Mouse (Mus musculus) megakaryocyte, embryonic 14.5 days (primary cell): Measurements from ENCODE around the gene Spin1. TPM values are rescaled to one million over a fixed set of nuclear protein-coding genes. Genes with fewer than 3 reads are reported as not detected.
"Not testable (repeated sequence)": the region's sequence is repeated elsewhere in the genome, so short reads cannot be mapped to it uniquely, and the experiment has no call there.

Source experiments
- H3K27me3 ChIP-seq: replicated peaks from 2 replicates; pipeline ENCODE3; 2012; ENCODE audit warnings: inconsistent platforms
- H3K36me3 ChIP-seq: replicated peaks from 2 replicates; pipeline ENCODE3; 2012; ENCODE audit warnings: low read length, inconsistent platforms, mixed read lengths
- H3K4me1 ChIP-seq: 2 replicates; pipeline ENCODE4 v1.6.1; 2012; ENCODE audit warnings: inconsistent platforms
- H3K4me3 ChIP-seq: replicated peaks from 2 replicates; pipeline ENCODE3; 2012; ENCODE audit warnings: moderate library complexity, mild to moderate bottlenecking, inconsistent platforms
- H3K9me3 ChIP-seq: 2 replicates; pipeline ENCODE4 v1.6.1; 2012; ENCODE audit warnings: inconsistent platforms
- FLI1 ChIP-seq: IDR thresholded peaks from 2 replicates; pipeline ENCODE4 v1.6.1; 2012; ENCODE audit warnings: low read length, inconsistent platforms, mixed read lengths
- GATA1 ChIP-seq: IDR thresholded peaks from 3 replicates; pipeline ENCODE4 v1.6.1; 2012; ENCODE audit warnings: mixed read lengths, low read length, inconsistent platforms, borderline replicate concordance
- polyA plus RNA-seq: library from polyadenylated mRNA; stranded (reverse); fragments of >175 nt; gene quantifications from 2 replicates; pipeline ENCODE4 v1.2.3, GENCODE M21; 2012; ENCODE audit warnings: low replicate concordance; ENCODE audit not compliant: insufficient read depth

Gene Spin1
- polyA plus RNA-seq, 1 experiment = 1.7 TPM

- H3K9me3 ChIP-seq = peaks cover 9% of the 10 kb centered on the region
- peaks cover 15% of the 10 kb centered on the region for H3K4me1 ChIP-seq
- no peak overlapping the region for H3K4me3 ChIP-seq
Observed at GRCm38 (mm10) chr13:51074081-51074680, 26.5 kb upstream of the Spin1 start.

GRCm38 (mm10) chr13:51076191-51076590 lies 24.5 kb upstream of the Spin1 start:
- H3K27me3 ChIP-seq, H3K36me3 ChIP-seq, H3K4me3 ChIP-seq, H3K4me1 ChIP-seq: not testable (repeated sequence)
- peaks cover 14% of the 10 kb centered on the region for H3K9me3 ChIP-seq

More at GRCm38 (mm10) chr13:51074081-51074680, 26.5 kb upstream of the Spin1 start:
- H3K27me3 ChIP-seq = no peaks in the 10 kb centered on the region
- H3K36me3 ChIP-seq = no peaks in the 10 kb centered on the region
- no peak for TF ChIP-seq FLI1
- no peak for TF ChIP-seq GATA1

GRCm38 (mm10) chr13:51078586-51078985 lies 22.1 kb upstream of the Spin1 start:
- not testable (repeated sequence) for H3K27me3 ChIP-seq, H3K36me3 ChIP-seq, H3K4me1 ChIP-seq, H3K4me3 ChIP-seq
- peaks cover 16% of the 10 kb centered on the region for H3K9me3 ChIP-seq

GRCm38 (mm10) chr13:51080801-51081200 lies 19.9 kb upstream of the Spin1 start:
- no peaks in the 10 kb centered on the region for H3K36me3 ChIP-seq
- H3K4me3 ChIP-seq = no peak overlapping the region
- peaks cover 1% of the 10 kb centered on the region for H3K27me3 ChIP-seq
- TF ChIP-seq FLI1 (no peak), GATA1 (no peak)
- no peaks in the 10 kb centered on the region for H3K4me1 ChIP-seq
- H3K9me3 ChIP-seq = peaks cover 15% of the 10 kb centered on the region

GRCm38 (mm10) chr13:51084241-51084640 lies 16.4 kb upstream of the Spin1 start:
- H3K27me3 ChIP-seq = peaks cover 1% of the 10 kb centered on the region
- H3K4me1 ChIP-seq = no peaks in the 10 kb centered on the region
- no peak overlapping the region for H3K4me3 ChIP-seq
- no peaks in the 10 kb centered on the region for H3K36me3 ChIP-seq
- peaks cover 21% of the 10 kb centered on the region for H3K9me3 ChIP-seq
- no peak for TF ChIP-seq GATA1
- TF ChIP-seq FLI1 = no peak

GRCm38 (mm10) chr13:51085941-51086340 lies 14.7 kb upstream of the Spin1 start:
- H3K4me1 ChIP-seq = peaks cover 6% of the 10 kb centered on the region; the same call in 1 of the 2 replicates
- peaks cover 27% of the 10 kb centered on the region for H3K9me3 ChIP-seq
- no peak overlapping the region for H3K4me3 ChIP-seq
- TF ChIP-seq GATA1 (no peak), FLI1 (no peak)
- peaks cover 4% of the 10 kb centered on the region for H3K27me3 ChIP-seq
- no peaks in the 10 kb centered on the region for H3K36me3 ChIP-seq

- TF ChIP-seq GATA1 (no peak), FLI1 (no peak)
- Histone ChIP-seq H3K27me3 (peaks cover 4% of the 10 kb centered on the region), H3K36me3 (no peaks in the 10 kb centered on the region), H3K4me1 (peaks cover 6% of the 10 kb centered on the region; the same call in 1 of the 2 replicates), H3K9me3 (peaks cover 29% of the 10 kb centered on the region), H3K4me3 (no peak overlapping the region)
Observed at GRCm38 (mm10) chr13:51087253-51087652, 13.4 kb upstream of the Spin1 start.

GRCm38 (mm10) chr13:51088207-51088606 lies 12.5 kb upstream of the Spin1 start:
- no peak overlapping the region for H3K4me3 ChIP-seq
- peaks cover 39% of the 10 kb centered on the region for H3K9me3 ChIP-seq
- no peaks in the 10 kb centered on the region for H3K36me3 ChIP-seq
- H3K4me1 ChIP-seq = peaks cover 6% of the 10 kb centered on the region; the same call in 1 of the 2 replicates
- no peak for TF ChIP-seq GATA1
- no peak for TF ChIP-seq FLI1
- H3K27me3 ChIP-seq = peaks cover 3% of the 10 kb centered on the region

- Histone ChIP-seq H3K27me3 (peaks cover 3% of the 10 kb centered on the region), H3K4me3 (no peak overlapping the region), H3K4me1 (peaks cover 6% of the 10 kb centered on the region), H3K9me3 (peaks cover 43% of the 10 kb centered on the region), H3K36me3 (no peaks in the 10 kb centered on the region)
- TF ChIP-seq FLI1 (no peak), GATA1 (no peak)
Observed at GRCm38 (mm10) chr13:51089058-51089457, 11.6 kb upstream of the Spin1 start.

GRCm38 (mm10) chr13:51090105-51090661 lies 10.5 kb upstream of the Spin1 start:
- Histone ChIP-seq H3K4me1 (peaks cover 6% of the 10 kb centered on the region), H3K4me3 (no peak overlapping the region), H3K27me3 (peaks cover 3% of the 10 kb centered on the region), H3K36me3 (no peaks in the 10 kb centered on the region), H3K9me3 (peaks cover 43% of the 10 kb centered on the region)
- TF ChIP-seq GATA1 (no peak), FLI1 (no peak)

- no peaks in the 10 kb centered on the region for H3K36me3 ChIP-seq
- H3K4me3 ChIP-seq = no peak overlapping the region
- peaks cover 3% of the 10 kb centered on the region for H3K27me3 ChIP-seq
- peaks cover 29% of the 10 kb centered on the region for H3K9me3 ChIP-seq
- H3K4me1 ChIP-seq = peaks cover 6% of the 10 kb centered on the region
- TF ChIP-seq GATA1 = no peak
Observed at GRCm38 (mm10) chr13:51093430-51093829, 7.2 kb upstream of the Spin1 start.
